19 mouse cellular contexts compared by ENCODE assay signal in genomic region chr1:131319598-131320330, GRCm38 (mm10). TPM values are rescaled to one million over a fixed set of nuclear protein-coding genes. Genes with fewer than 3 reads are reported as not detected.
DNase-seq lines count a peak whose midpoint lies in the region; ATAC-seq and TF ChIP-seq lines count a peak whose summit lies in the region.
"Had no signal": no experiment of that assay in that cellular context is flagged by ENCODE, and none has a peak within 500 bp of the region (broad histone marks: within the 10 kb centered on the region; RNA-seq: fewer than 3 reads in every experiment).

No protein-coding gene starts in this region.

- ATAC-seq in hindbrain, embryonic 15.5 days (ENCODE audit: low FRiP score, low read depth), result peak; percentile 38; the same call in 1 of the 2 replicates
- no peak for ATAC-seq in hindbrain, embryonic 11.5 days (ENCODE audit: low FRiP score)
- no peak for ATAC-seq in midbrain, postnatal 0 days (ENCODE audit: low FRiP score)
- ATAC-seq in midbrain, embryonic 15.5 days (replicated peaks), result no peak
- no peak for ATAC-seq in megakaryocyte progenitor cell, adult 5-6 weeks (replicated peaks; ENCODE audit: poor library complexity)

- TF ChIP-seq CTCF in midbrain, postnatal 0 days (IDR thresholded peaks at IDR 0.05), result peak; percentile 72
- peak; percentile 34; the same call in 1 of the 2 replicates for TF ChIP-seq CTCF in cortical plate, adult 2 months (IDR thresholded peaks at IDR 0.05; ENCODE audit: extremely low read depth, insufficient read depth, low read length)
- TF ChIP-seq CTCF in thymus, adult 2 months (IDR thresholded peaks at IDR 0.05; ENCODE audit: borderline replicate concordance, control insufficient read depth, extremely low read depth, insufficient read depth, low read length, poor library complexity), result no peak

- no peaks in the 10 kb centered on the region for H3K27me3 ChIP-seq in hindbrain, embryonic 15.5 days
- no peaks in the 10 kb centered on the region for H3K27me3 ChIP-seq in hindbrain, embryonic 11.5 days (ENCODE audit: control insufficient read depth, insufficient read depth, low read length)
- no peaks in the 10 kb centered on the region for H3K27me3 ChIP-seq in midbrain, postnatal 0 days (ENCODE audit: insufficient read depth, low read length)
- H3K27me3 ChIP-seq in midbrain, embryonic 15.5 days (replicated peaks), result no peaks in the 10 kb centered on the region
- H3K27me3 ChIP-seq in thymus, adult 2 months (ENCODE audit: control insufficient read depth, insufficient read depth, low read length), result no peaks in the 10 kb centered on the region
- H3K27me3 ChIP-seq: embryonic facial prominence, embryonic 13.5 days; forebrain, embryonic 12.5 days; limb, embryonic 13.5 days had no signal

- H3K27ac ChIP-seq in hindbrain, embryonic 15.5 days (replicated peaks), result no peak overlapping the region
- no peak overlapping the region for H3K27ac ChIP-seq in hindbrain, embryonic 11.5 days (ENCODE audit: low read depth, low read length)
- H3K27ac ChIP-seq in midbrain, postnatal 0 days (ENCODE audit: low read depth, low read length), result no peak overlapping the region
- no peak overlapping the region for H3K27ac ChIP-seq in midbrain, embryonic 15.5 days
- no peak overlapping the region for H3K27ac ChIP-seq in cortical plate, adult 2 months (ENCODE audit: insufficient read depth, low read length)
- H3K27ac ChIP-seq in thymus, adult 2 months (ENCODE audit: control insufficient read depth, insufficient read depth, low read length), result no peak overlapping the region
- H3K27ac ChIP-seq: embryonic facial prominence, embryonic 13.5 days; forebrain, embryonic 12.5 days; heart, embryonic 10.5 days; limb, embryonic 13.5 days had no signal

- no peaks in the 10 kb centered on the region for H3K4me1 ChIP-seq in hindbrain, embryonic 15.5 days (replicated peaks)
- no peaks in the 10 kb centered on the region for H3K4me1 ChIP-seq in hindbrain, embryonic 11.5 days (replicated peaks; ENCODE audit: control insufficient read depth, insufficient read depth, low read length)
- H3K4me1 ChIP-seq in midbrain, postnatal 0 days (ENCODE audit: insufficient read depth, low read length), result no peaks in the 10 kb centered on the region
- no peaks in the 10 kb centered on the region for H3K4me1 ChIP-seq in midbrain, embryonic 15.5 days
- no peaks in the 10 kb centered on the region for H3K4me1 ChIP-seq in cortical plate, adult 2 months (ENCODE audit: control insufficient read depth, insufficient read depth, low read length)
- H3K4me1 ChIP-seq in thymus, adult 2 months (replicated peaks; ENCODE audit: control insufficient read depth, insufficient read depth, low read length), result no peaks in the 10 kb centered on the region
- H3K4me1 ChIP-seq: embryonic facial prominence, embryonic 13.5 days; forebrain, embryonic 12.5 days; limb, embryonic 13.5 days had no signal

- H3K9me3 ChIP-seq in hindbrain, embryonic 15.5 days, result no peaks in the 10 kb centered on the region
- H3K9me3 ChIP-seq in hindbrain, embryonic 11.5 days (ENCODE audit: control insufficient read depth, low read length), result no peaks in the 10 kb centered on the region
- H3K9me3 ChIP-seq in midbrain, postnatal 0 days (ENCODE audit: low read length), result no peaks in the 10 kb centered on the region
- no peaks in the 10 kb centered on the region for H3K9me3 ChIP-seq in midbrain, embryonic 15.5 days
- H3K9me3 ChIP-seq: embryonic facial prominence, embryonic 13.5 days; forebrain, embryonic 12.5 days; heart, embryonic 10.5 days; limb, embryonic 13.5 days had no signal

- no peak overlapping the region for H3K4me2 ChIP-seq in hindbrain, embryonic 15.5 days
- no peak overlapping the region for H3K4me2 ChIP-seq in hindbrain, embryonic 11.5 days (replicated peaks; ENCODE audit: low read depth, low read length)
- H3K4me2 ChIP-seq in midbrain, postnatal 0 days (ENCODE audit: low read depth, low read length, poor library complexity, severe bottlenecking), result no peak overlapping the region
- H3K4me2 ChIP-seq in midbrain, embryonic 15.5 days, result no peak overlapping the region
- H3K4me2 ChIP-seq: embryonic facial prominence, embryonic 13.5 days; forebrain, embryonic 12.5 days; limb, embryonic 13.5 days; lung, embryonic 14.5 days had no signal

- DNase-seq in hindbrain, embryonic 11.5 days (ENCODE audit: low spot score), result no peak
- DNase-seq in midbrain, postnatal 0 days (ENCODE audit: low spot score), result peak; percentile 64
- DNase-seq in retina, postnatal 7 days (ENCODE audit: low read depth, low spot score), result peak; percentile 37
- no peak for DNase-seq in thymus, adult 2 months
- DNase-seq: adrenal gland, adult 8-10 months; cerebellum, postnatal 25 days; gastrocnemius, postnatal 10 days; kidney, postnatal 25 days; lung, embryonic 14.5 days; thymus, postnatal 4 days had no signal

- no peak overlapping the region for H3K4me3 ChIP-seq in hindbrain, embryonic 15.5 days
- no peak overlapping the region for H3K4me3 ChIP-seq in hindbrain, embryonic 11.5 days (ENCODE audit: low read depth, low read length)
- H3K4me3 ChIP-seq in midbrain, postnatal 0 days (ENCODE audit: low read depth, low read length), result no peak overlapping the region
- no peak overlapping the region for H3K4me3 ChIP-seq in midbrain, embryonic 15.5 days
- H3K4me3 ChIP-seq in cortical plate, adult 2 months (ENCODE audit: insufficient read depth, low read length), result no peak overlapping the region
- H3K4me3 ChIP-seq in thymus, adult 2 months (ENCODE audit: control insufficient read depth, insufficient read depth, low read length), result no peak overlapping the region
- H3K4me3 ChIP-seq: embryonic facial prominence, embryonic 13.5 days; forebrain, embryonic 12.5 days; heart, embryonic 10.5 days; limb, embryonic 13.5 days; myocyte had no signal

- no peak overlapping the region for H3K9ac ChIP-seq in hindbrain, embryonic 15.5 days
- H3K9ac ChIP-seq in hindbrain, embryonic 11.5 days (ENCODE audit: low read depth, low read length), result no peak overlapping the region
- no peak overlapping the region for H3K9ac ChIP-seq in midbrain, postnatal 0 days (replicated peaks; ENCODE audit: low read length, poor library complexity, severe bottlenecking)
- no peak overlapping the region for H3K9ac ChIP-seq in midbrain, embryonic 15.5 days
- H3K9ac ChIP-seq: embryonic facial prominence, embryonic 13.5 days; forebrain, embryonic 12.5 days; limb, embryonic 13.5 days; lung, embryonic 14.5 days had no signal

- TF ChIP-seq POLR2A in cortical plate, adult 2 months (IDR thresholded peaks at IDR 0.05; ENCODE audit: extremely low read depth, insufficient read depth, low read length), result no peak
- TF ChIP-seq POLR2A in thymus, adult 2 months (IDR thresholded peaks at IDR 0.05; ENCODE audit: control insufficient read depth, extremely low read depth, insufficient read depth, low read length, poor library complexity), result no peak

- WGBS in hindbrain, embryonic 15.5 days, result 74% methylated on average over 3 of the region's 3 CpGs
- 86% methylated on average over 3 of the region's 3 CpGs for WGBS in hindbrain, embryonic 11.5 days
- 86% methylated on average over 3 of the region's 3 CpGs for whole genome bisulfite sequencing in midbrain, postnatal 0 days
- 88% methylated on average over 3 of the region's 3 CpGs for WGBS in midbrain, embryonic 15.5 days
- 92% methylated on average over 3 of the region's 3 CpGs for WGBS in thymus, adult 2 months

- H3K36me3 ChIP-seq in hindbrain, embryonic 15.5 days, result peaks cover 46% of the 10 kb centered on the region
- H3K36me3 ChIP-seq in hindbrain, embryonic 11.5 days (ENCODE audit: control insufficient read depth, insufficient read depth, low read length), result peaks cover 3% of the 10 kb centered on the region
- peaks cover 38% of the 10 kb centered on the region for H3K36me3 ChIP-seq in midbrain, postnatal 0 days (ENCODE audit: insufficient read depth, low read length)
- peaks cover 29% of the 10 kb centered on the region for H3K36me3 ChIP-seq in midbrain, embryonic 15.5 days (replicated peaks)
- H3K36me3 ChIP-seq in thymus, adult 2 months (ENCODE audit: control insufficient read depth, insufficient read depth, low read length), result peaks cover 28% of the 10 kb centered on the region

RNA-seq across cellular contexts. Expression of gene Ikbke, which starts 40.4 kb away (rescaled TPM):
- polyA plus RNA-seq in hindbrain, embryonic 15.5 days (2015; fragmentation: Nextera tagmentation; extraction: Ambion mirVana), result 1.2 and 2.3 TPM in 2 replicates
- polyA plus RNA-seq in hindbrain, embryonic 11.5 days (2014; fragmentation: Nextera tagmentation; extraction: Ambion mirVana), result 0.49 and 0.66 TPM in 2 replicates
- total RNA-seq in midbrain, postnatal 0 days (2014; rRNA removed), result 3.9 and 5.3 TPM in 2 replicates
- 0.63 and 0.67 TPM in 2 replicates for polyA plus RNA-seq in midbrain, postnatal 0 days (2015; fragmentation: Nextera tagmentation; extraction: Ambion mirVana)
- 0.83 and 0.92 TPM in 2 replicates for polyA plus RNA-seq in midbrain, embryonic 15.5 days (2015; fragmentation: Nextera tagmentation; extraction: Ambion mirVana)
- polyA plus RNA-seq in cortical plate, adult 2 months (2012; rRNA removed), result 1.7 and 1.9 TPM in 2 replicates
- polyA plus RNA-seq in thymus, adult 2 months (2012; rRNA removed), result 118 and 129 TPM in 2 replicates
- total RNA-seq in megakaryocyte progenitor cell, adult 5-6 weeks (2015), result 21.4 and 22.1 TPM in 2 replicates
- 25.9 and 28.6 TPM in 2 replicates for total RNA-seq in megakaryocyte progenitor cell, adult 5-6 weeks (2017)

Comparison
In these comparisons a context has a peak if more than half of its experiments do, and no peak if none do; other contexts are left out.
1. DNase-seq: peak in midbrain, postnatal 0 days (single experiment) and retina, postnatal 7 days (single experiment); none in hindbrain, embryonic 11.5 days (single experiment) and thymus, adult 2 months (single experiment).
2. RNA of gene Ikbke, which starts 40.4 kb away (polyA plus RNA-seq): 118 to 129 TPM in thymus, adult 2 months; 1.7 to 1.9 TPM in cortical plate, adult 2 months, 1.2 to 2.3 TPM in hindbrain, embryonic 15.5 days, 0.83 to 0.92 TPM in midbrain, embryonic 15.5 days, 0.63 to 0.67 TPM in midbrain, postnatal 0 days and 0.49 to 0.66 TPM in hindbrain, embryonic 11.5 days; every median in the first group is over 10 times any median in the second.